Mouse (Mus musculus): ENCODE data around the gene Map3k19. TPM values are rescaled to one million over a fixed set of nuclear protein-coding genes. Genes with fewer than 3 reads are reported as not detected.
A peak's percentile ranks its signal among the peaks of the same experiment; 100 is the strongest.

The Map3k19 gene
- polyA plus RNA-seq, 1 experiment from 2014 or later, result 0.94 TPM

DNA sequence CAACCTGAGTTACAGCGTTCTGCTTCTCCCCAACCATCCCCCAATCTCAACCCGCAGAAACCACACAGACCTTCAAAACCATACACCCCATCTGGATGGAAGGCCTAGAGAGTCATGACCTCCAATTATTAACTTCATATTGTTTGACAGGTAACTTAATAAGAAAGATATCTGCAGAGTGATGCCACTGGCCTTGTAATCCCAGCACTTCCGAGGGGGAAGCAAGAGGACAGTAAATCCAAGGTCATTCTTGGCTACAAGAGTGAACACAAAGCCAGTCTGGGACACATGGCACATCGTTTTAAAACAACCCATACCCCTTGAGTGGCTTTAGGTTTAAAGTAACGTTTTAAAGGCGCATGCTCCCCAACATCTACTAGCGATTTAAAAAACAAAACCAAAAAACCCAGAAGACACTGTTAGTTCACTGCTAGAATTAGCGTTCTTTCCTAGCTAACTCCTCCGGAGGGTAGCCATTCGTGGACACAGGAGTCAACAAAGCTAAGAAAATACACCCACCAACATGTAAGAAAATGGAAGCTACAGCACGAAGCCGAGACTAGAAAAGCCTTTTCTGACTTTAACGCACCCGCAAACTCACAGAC, 81.5 kb downstream of the Map3k19 start:
- no peaks in the 10 kb centered on the region for H3K36me3 ChIP-seq (ENCODE audit: control insufficient read depth, insufficient read depth, low read length)
- H3K4me2 ChIP-seq (replicated peaks; ENCODE audit: low read depth, low read length), result peak overlapping the region; percentile 74
- ATAC-seq (ENCODE audit: low FRiP score) (peak; percentile 51), DNase-seq (ENCODE audit: low spot score) (no peak)
- no peaks in the 10 kb centered on the region for H3K27me3 ChIP-seq (ENCODE audit: control insufficient read depth, insufficient read depth, low read length)
- peak overlapping the region; percentile 57 for H3K9ac ChIP-seq (ENCODE audit: low read depth, low read length)
- H3K4me1 ChIP-seq (replicated peaks; ENCODE audit: control insufficient read depth, insufficient read depth, low read length), result peaks cover 2% of the 10 kb centered on the region; the same call in 1 of the 2 replicates
- WGBS, result 2% methylated on average over 14 of the region's 14 CpGs
- H3K4me3 ChIP-seq (ENCODE audit: low read depth, low read length), result peak overlapping the region; percentile 95
- no peaks in the 10 kb centered on the region for H3K9me3 ChIP-seq (ENCODE audit: control insufficient read depth, low read length)
- peak overlapping the region; percentile 30 for H3K27ac ChIP-seq (ENCODE audit: low read depth, low read length)

DNA sequence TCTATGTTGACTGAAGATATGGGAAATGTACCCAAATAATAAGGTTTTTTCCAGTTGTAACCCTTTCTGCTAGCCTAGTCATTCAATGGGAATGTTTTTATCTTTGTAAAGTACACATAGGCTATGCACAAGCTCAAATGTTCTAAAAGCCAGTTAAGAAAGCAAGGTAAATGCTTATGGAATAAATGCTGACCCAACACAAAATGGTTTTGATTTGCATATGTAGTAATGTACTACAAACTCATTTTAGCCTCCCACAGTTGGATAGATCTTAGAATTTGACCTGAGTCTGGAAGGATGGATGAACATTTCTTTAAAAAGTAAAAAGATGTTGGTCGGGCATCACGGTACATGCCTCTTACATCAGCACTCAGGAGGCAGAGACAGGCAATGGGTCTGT, 88.1 kb downstream of the Map3k19 start:
- 87% methylated on average over 2 of the region's 2 CpGs for WGBS
- Histone ChIP-seq H3K9me3 (ENCODE audit: control insufficient read depth, low read length) (no peaks in the 10 kb centered on the region), H3K27ac (ENCODE audit: low read depth, low read length) (no peak overlapping the region), H3K4me1 (replicated peaks; ENCODE audit: control insufficient read depth, insufficient read depth, low read length) (no peaks in the 10 kb centered on the region), H3K36me3 (ENCODE audit: control insufficient read depth, insufficient read depth, low read length) (no peaks in the 10 kb centered on the region), H3K4me2 (replicated peaks; ENCODE audit: low read depth, low read length) (no peak overlapping the region), H3K27me3 (ENCODE audit: control insufficient read depth, insufficient read depth, low read length) (no peaks in the 10 kb centered on the region), H3K4me3 (ENCODE audit: low read depth, low read length) (no peak overlapping the region), H3K9ac (ENCODE audit: low read depth, low read length) (no peak overlapping the region)
- DNase-seq (ENCODE audit: low spot score) (no peak), ATAC-seq (ENCODE audit: low FRiP score) (no peak)

GRCm38 (mm10) chr1:127765468-127765867, 89.4 kb downstream of the Map3k19 start:
- H3K4me1 ChIP-seq (replicated peaks; ENCODE audit: control insufficient read depth, insufficient read depth, low read length), result no peaks in the 10 kb centered on the region
- ATAC-seq (ENCODE audit: low FRiP score), result no peak
- H3K4me3 ChIP-seq (ENCODE audit: low read depth, low read length), result no peak overlapping the region
- no peaks in the 10 kb centered on the region for H3K36me3 ChIP-seq (ENCODE audit: control insufficient read depth, insufficient read depth, low read length)
- peak; percentile 24 for DNase-seq (ENCODE audit: low spot score)
- no peak overlapping the region for H3K27ac ChIP-seq (ENCODE audit: low read depth, low read length)
- H3K9ac ChIP-seq (ENCODE audit: low read depth, low read length), result no peak overlapping the region
- WGBS, result 59% methylated on average over 2 of the region's 2 CpGs
- H3K4me2 ChIP-seq (replicated peaks; ENCODE audit: low read depth, low read length), result no peak overlapping the region
- H3K27me3 ChIP-seq (ENCODE audit: control insufficient read depth, insufficient read depth, low read length), result no peaks in the 10 kb centered on the region
- H3K9me3 ChIP-seq (ENCODE audit: control insufficient read depth, low read length), result no peaks in the 10 kb centered on the region

Other genes with a start within 250 kb of the Map3k19 start
- gene Tmem163, start 175.5 kb downstream of the Map3k19 start, polyA plus RNA-seq (2014; fragmentation: Nextera tagmentation; extraction: Ambion mirVana), result 34.1 and 36.2 TPM in 2 replicates
- 0.17 and 0.37 TPM in 2 replicates for gene Acmsd, start 125.6 kb downstream of the Map3k19 start, polyA plus RNA-seq (2014; fragmentation: Nextera tagmentation; extraction: Ambion mirVana)
- 94.1 and 123 TPM in 2 replicates for gene Ccnt2, start 80.9 kb downstream of the Map3k19 start, polyA plus RNA-seq (2014; fragmentation: Nextera tagmentation; extraction: Ambion mirVana)
- 15.2 and 15.3 TPM in 2 replicates for gene Rab3gap1, start 13.7 kb upstream of the Map3k19 start, polyA plus RNA-seq (2014; fragmentation: Nextera tagmentation; extraction: Ambion mirVana)
- 11.3 and 12.7 TPM in 2 replicates for gene Zranb3, start 248.0 kb upstream of the Map3k19 start, polyA plus RNA-seq (2014; fragmentation: Nextera tagmentation; extraction: Ambion mirVana)
- 91.8 and 114 TPM in 2 replicates for gene R3hdm1, start 248.3 kb upstream of the Map3k19 start, polyA plus RNA-seq (2014; fragmentation: Nextera tagmentation; extraction: Ambion mirVana)